Mouse (Mus musculus) liver, embryonic 11.5 days (tissue): ENCODE measurements around the gene Sipa1. TPM values are rescaled to one million over a fixed set of nuclear protein-coding genes. Genes with fewer than 3 reads are reported as not detected.
A peak's percentile ranks its signal among the peaks of the same experiment; 100 is the strongest.

Experiments used
- ATAC-seq: fragments of 200-750 bp; cut with Nextera tagmentation; replicated peaks from 2 replicates; pipeline ENCODE4 v1.8.0; 2017; ENCODE audit warnings: moderate number of reproducible peaks, mild to moderate bottlenecking, moderate TSS enrichment, moderate library complexity; ENCODE audit not compliant: low FRiP score
- DNase-seq: peaks from one replicate; pipeline ENCODE4 v3.0.0-alpha.2; 2017; ENCODE audit warnings: low spot score
- H3K27ac ChIP-seq: fragments of 300-500 bp; sonication (generic); 2 replicates; pipeline ENCODE4 v1.5.1; 2014; ENCODE audit warnings: mild to moderate bottlenecking, low read depth, low read length, control low read depth
- H3K27me3 ChIP-seq: fragments of 300-500 bp; sonication (generic); replicated peaks from 2 replicates; pipeline ENCODE4 v1.6.1; 2014; ENCODE audit warnings: low read length, mixed read lengths; ENCODE audit not compliant: control insufficient read depth, insufficient read depth
- H3K36me3 ChIP-seq: fragments of 300-500 bp; sonication (generic); 2 replicates; pipeline ENCODE4 v1.6.1; 2014; ENCODE audit warnings: mild to moderate bottlenecking, low read length, moderate library complexity, mixed read lengths; ENCODE audit not compliant: control insufficient read depth, insufficient read depth
- H3K4me1 ChIP-seq: fragments of 300-500 bp; sonication (generic); replicated peaks from 2 replicates; pipeline ENCODE4 v1.6.1; 2014; ENCODE audit warnings: low read length, mixed read lengths; ENCODE audit not compliant: control insufficient read depth, insufficient read depth
- H3K4me2 ChIP-seq: fragments of 300-500 bp; sonication (generic); 2 replicates; pipeline ENCODE4 v1.6.1; 2014; ENCODE audit warnings: mild to moderate bottlenecking, control low read depth, moderate library complexity
- H3K4me3 ChIP-seq: fragments of 300-500 bp; sonication (generic); 2 replicates; pipeline ENCODE4 v1.5.1; 2014; ENCODE audit warnings: low read depth, low read length, control low read depth
- H3K9ac ChIP-seq: fragments of 300-500 bp; sonication (generic); 2 replicates; pipeline ENCODE4 v1.6.1; 2014; ENCODE audit warnings: low read depth, low read length, control low read depth
- H3K9me3 ChIP-seq: fragments of 300-500 bp; sonication (generic); 2 replicates; pipeline ENCODE4 v1.6.1; 2016; ENCODE audit warnings: low read length, inconsistent platforms, mixed read lengths; ENCODE audit not compliant: control insufficient read depth
- WGBS: fragments of 180-500 bp; shearing (Covaris S2); extraction: QIAGEN DNeasy Blood & Tissue Kit; methylation state at CpG from one replicate; pipeline ENCODE4 v1.1.7; 2014; 5-methylcytosine and 5-hydroxymethylcytosine counted together
- polyA plus RNA-seq: library from polyadenylated mRNA; unstranded; fragments of >200 nt; fragmentation: Nextera tagmentation; extraction: Ambion mirVana; gene quantifications from 2 replicates; pipeline ENCODE4 v1.2.1, GENCODE M21; 2014

The Sipa1 gene
- polyA plus RNA-seq, 1 experiment from 2014 or later, result 32.3 TPM

DNA sequence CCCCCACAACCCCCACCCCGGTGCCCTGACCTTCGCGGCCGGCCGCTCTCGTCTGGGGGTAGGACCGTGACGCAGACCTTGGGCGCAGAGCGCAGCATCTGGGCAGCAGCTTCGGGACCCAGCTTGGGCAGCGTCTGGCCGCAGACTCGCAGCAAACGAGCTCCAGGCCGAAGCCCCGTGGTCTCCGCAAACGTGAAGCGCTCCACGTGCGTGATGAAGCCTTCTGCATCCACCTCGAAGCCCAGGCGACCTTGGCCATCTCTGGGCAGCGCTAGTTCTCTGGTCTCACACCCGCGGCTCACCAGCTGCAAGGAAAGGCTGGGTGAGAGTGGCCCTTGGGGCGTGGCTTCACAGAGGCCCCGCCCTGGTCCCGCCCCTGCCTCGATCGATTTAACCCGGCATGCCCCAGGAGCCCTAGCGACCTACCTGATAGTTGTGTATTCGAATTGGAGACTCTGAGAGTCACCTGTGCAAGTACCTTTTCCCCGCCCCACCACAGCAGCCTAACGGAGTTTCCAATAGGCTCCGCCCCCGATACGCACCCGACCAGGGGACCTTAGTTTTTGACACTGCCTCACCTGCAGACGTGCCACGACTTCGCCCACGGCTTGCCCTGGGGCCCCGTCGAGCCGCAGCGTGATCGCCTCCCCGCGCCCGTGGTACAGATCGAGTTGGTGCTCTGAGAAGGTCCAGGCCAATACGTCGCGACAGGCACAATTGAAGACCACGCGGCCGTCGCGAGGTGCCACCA is 9.4 kb downstream of the Sipa1 start:
- no peaks in the 10 kb centered on the region for H3K9me3 ChIP-seq
- peak; percentile 67 for DNase-seq
- peak; percentile 48; the same call in 1 of the 2 replicates for ATAC-seq
- peaks cover 34% of the 10 kb centered on the region for H3K36me3 ChIP-seq
- H3K27ac ChIP-seq, result peak overlapping the region; percentile 51
- H3K27me3 ChIP-seq, result 0 out of 2 replicates have a peak, but pooled peaks cover 3% of the 10 kb centered on the region
- H3K4me3 ChIP-seq, result peak overlapping the region; percentile 47
- H3K9ac ChIP-seq, result 0 out of 2 replicates have a peak overlapping the region, but pooled peaks have one; percentile 18
- peaks cover 18% of the 10 kb centered on the region for H3K4me1 ChIP-seq
- peak overlapping the region; percentile 74 for H3K4me2 ChIP-seq
- WGBS, result 55% methylated on average over 62 of the region's 62 CpGs

DNA sequence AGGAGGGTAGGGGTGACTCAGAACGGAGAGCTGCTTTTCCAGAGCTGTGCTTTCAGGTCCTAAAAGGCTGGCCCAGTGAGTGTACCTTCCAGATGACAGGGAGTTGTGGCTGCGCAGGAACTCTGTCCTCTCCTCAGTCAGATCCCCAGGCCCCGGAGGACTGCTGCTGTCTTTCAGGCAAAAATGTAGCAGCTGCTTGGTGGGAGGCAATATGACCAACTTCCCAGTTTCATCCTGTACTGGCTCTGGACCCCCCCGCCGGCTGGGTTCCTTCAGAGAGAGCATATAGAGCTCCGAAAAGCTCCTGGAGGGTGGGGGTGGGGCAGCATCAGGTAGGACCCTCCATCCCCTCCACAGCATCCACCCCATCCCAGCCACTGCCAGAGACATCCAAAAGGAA is 10.9 kb downstream of the Sipa1 start:
- peaks cover 30% of the 10 kb centered on the region for H3K36me3 ChIP-seq
- H3K9ac ChIP-seq, result no peak overlapping the region
- H3K4me2 ChIP-seq, result no peak overlapping the region

DNA sequence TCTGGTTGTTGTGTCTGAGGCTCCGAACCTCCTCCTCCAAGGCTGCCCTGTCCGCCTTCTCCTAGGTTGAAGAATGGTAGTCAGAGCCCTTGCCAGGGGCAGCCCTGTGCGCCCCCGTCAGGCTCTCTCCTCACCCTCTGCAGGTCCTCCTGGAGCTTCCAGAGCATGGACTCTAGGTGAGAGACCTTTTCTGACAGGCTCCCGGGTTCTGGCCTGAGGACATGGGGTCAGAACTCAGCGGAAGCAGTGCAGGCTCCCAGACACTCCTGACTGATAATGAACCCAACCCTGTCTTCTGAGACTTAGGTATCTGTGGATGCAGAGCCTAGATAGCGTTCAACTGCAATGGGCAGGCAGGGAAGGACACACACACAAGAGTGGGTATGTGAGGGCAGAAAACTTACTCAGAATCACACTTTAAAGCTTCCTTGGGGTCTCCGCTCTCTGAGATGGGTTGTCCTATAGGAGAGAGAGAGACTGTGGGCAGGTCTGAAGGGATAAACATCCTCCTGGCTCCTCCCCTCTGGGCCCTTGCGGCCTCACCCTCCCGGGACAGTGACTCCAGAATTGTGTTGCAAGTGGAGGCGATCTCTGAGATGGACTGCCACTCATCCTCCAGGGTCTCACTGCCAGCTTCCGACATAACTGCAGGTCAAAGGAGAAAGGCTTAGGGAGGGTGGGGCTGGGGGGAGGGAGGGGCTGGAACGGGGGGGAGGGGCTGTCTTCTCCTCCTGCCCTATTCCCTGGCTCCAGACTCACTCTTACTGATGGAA is 11.8 kb downstream of the Sipa1 start:
- Histone ChIP-seq H3K27me3 (0 out of 2 replicates have a peak, but pooled peaks cover 3% of the 10 kb centered on the region), H3K4me1 (peaks cover 31% of the 10 kb centered on the region), H3K4me2 (0 out of 2 replicates have a peak overlapping the region, but pooled peaks have one; percentile 13), H3K4me3 (no peak overlapping the region), H3K9ac (0 out of 2 replicates have a peak overlapping the region, but pooled peaks have one; percentile 7), H3K9me3 (no peaks in the 10 kb centered on the region), H3K27ac (no peak overlapping the region; the same call in 1 of the 2 replicates), H3K36me3 (peaks cover 39% of the 10 kb centered on the region)
- DNase-seq, result no peak
- peak; percentile 50; the same call in 1 of the 2 replicates for ATAC-seq
- WGBS, result 65% methylated on average over 13 of the region's 13 CpGs

More for the DNA sequence above, 10.9 kb downstream of the Sipa1 start:
- WGBS, result 86% methylated on average over 6 of the region's 6 CpGs
- no peak for DNase-seq
- no peak overlapping the region for H3K27ac ChIP-seq
- H3K4me1 ChIP-seq, result peaks cover 31% of the 10 kb centered on the region
- no peak overlapping the region for H3K4me3 ChIP-seq
- ATAC-seq, result no peak
- no peaks in the 10 kb centered on the region for H3K9me3 ChIP-seq
- H3K27me3 ChIP-seq, result 0 out of 2 replicates have a peak, but pooled peaks cover 3% of the 10 kb centered on the region

GRCm38 (mm10) chr19:5649298-5649741 is 14.2 kb downstream of the Sipa1 start:
- ATAC-seq (no peak; the same call in 1 of the 2 replicates), DNase-seq (no peak)
- Histone ChIP-seq H3K27ac (peak overlapping the region; percentile 75), H3K4me3 (peak overlapping the region; percentile 25), H3K4me1 (peaks cover 31% of the 10 kb centered on the region), H3K27me3 (no peaks in the 10 kb centered on the region), H3K4me2 (peak overlapping the region; percentile 79), H3K9ac (peak overlapping the region; percentile 39), H3K9me3 (no peaks in the 10 kb centered on the region), H3K36me3 (peaks cover 52% of the 10 kb centered on the region)
- WGBS, result 47% methylated on average over 6 of the region's 6 CpGs

DNA sequence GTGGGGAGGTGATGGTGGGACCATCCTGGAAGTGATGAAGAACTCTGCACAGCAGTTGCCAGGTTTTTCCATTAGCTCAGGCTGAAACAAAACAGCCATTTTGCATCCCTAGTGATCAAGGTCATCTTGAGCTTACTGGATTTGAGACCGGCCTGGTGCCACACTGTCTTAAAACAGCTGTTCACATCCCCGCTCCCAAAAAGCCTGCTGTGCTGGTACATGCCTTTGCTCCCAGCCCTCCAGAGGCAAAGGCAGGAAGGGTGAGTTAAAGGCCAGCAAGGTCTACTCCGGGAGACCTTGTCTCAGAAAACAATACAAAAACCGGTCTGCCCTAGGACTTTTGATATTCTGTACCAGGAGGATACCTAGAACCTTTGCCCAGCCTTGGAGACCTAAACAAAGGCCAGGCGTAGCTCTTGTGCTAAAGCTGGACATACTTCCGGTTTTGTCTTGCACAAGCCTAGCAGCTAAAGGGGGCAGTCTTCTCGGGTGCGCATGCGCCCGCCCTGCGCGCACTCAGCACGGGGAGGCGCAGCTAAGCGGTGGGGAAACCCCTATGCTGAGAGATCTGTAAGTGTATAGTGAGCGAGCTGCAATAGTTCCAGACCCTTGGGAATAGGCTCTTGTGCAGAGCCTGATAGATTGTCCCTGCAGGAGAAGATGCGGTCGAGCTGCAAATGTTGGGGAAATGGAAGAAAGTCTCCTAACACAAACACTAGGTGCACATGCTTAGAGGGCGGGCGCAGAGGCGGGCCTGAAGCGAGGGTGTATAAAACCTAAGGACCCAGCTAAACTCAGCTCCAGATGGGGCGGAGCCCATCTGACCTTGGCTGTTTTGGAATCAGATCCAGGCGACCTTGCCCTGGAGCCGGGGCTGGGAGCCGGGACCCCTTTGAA is 14.9 kb downstream of the Sipa1 start:
- Histone ChIP-seq H3K9me3 (no peaks in the 10 kb centered on the region), H3K27ac (peak overlapping the region; percentile 75), H3K36me3 (peaks cover 50% of the 10 kb centered on the region), H3K9ac (peak overlapping the region; percentile 39), H3K27me3 (no peaks in the 10 kb centered on the region), H3K4me3 (peak overlapping the region; percentile 25), H3K4me1 (peaks cover 27% of the 10 kb centered on the region), H3K4me2 (peak overlapping the region; percentile 79)
- WGBS, result 13% methylated on average over 26 of the region's 26 CpGs
- DNase-seq, result peak; percentile 82
- peak; percentile 80 for ATAC-seq

- Histone ChIP-seq H3K4me1 (peaks cover 27% of the 10 kb centered on the region), H3K27me3 (no peaks in the 10 kb centered on the region), H3K36me3 (peaks cover 54% of the 10 kb centered on the region), H3K4me2 (no peak overlapping the region; the same call in 1 of the 2 replicates), H3K9ac (peak overlapping the region; percentile 39; the same call in 1 of the 2 replicates), H3K4me3 (no peak overlapping the region), H3K9me3 (no peaks in the 10 kb centered on the region), H3K27ac (peak overlapping the region; percentile 75)
- no peak for ATAC-seq
- 91% methylated on average over 6 of the region's 6 CpGs for WGBS
- DNase-seq, result no peak
These were observed 15.7 kb downstream of the Sipa1 start for GRCm38 (mm10) chr19:5647791-5648190.

DNA sequence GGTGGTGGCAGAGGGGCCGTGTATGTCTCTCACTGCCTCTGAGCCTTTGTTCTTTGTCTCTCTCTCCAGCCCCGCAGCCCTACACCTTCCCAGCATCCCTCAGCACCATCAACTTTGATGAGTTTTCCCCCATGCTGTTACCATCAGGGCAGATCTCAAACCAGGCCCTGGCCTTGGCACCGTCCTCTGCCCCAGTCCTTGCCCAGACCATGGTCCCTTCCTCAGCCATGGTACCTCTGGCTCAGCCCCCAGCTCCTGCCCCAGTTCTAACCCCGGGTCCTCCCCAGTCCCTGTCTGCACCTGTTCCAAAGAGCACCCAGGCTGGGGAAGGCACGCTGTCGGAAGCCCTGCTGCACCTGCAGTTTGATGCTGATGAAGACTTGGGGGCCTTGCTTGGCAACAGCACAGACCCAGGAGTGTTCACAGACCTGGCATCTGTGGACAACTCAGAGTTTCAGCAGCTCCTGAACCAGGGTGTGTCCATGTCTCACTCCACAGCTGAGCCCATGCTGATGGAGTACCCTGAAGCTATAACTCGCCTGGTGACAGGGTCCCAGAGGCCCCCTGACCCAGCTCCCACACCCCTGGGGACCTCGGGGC is 16.7 kb downstream of the Sipa1 start:
- Histone ChIP-seq H3K4me3 (no peak overlapping the region), H3K27me3 (no peaks in the 10 kb centered on the region), H3K27ac (no peak overlapping the region), H3K9me3 (no peaks in the 10 kb centered on the region), H3K9ac (no peak overlapping the region), H3K4me2 (no peak overlapping the region), H3K4me1 (peaks cover 21% of the 10 kb centered on the region), H3K36me3 (peaks cover 58% of the 10 kb centered on the region)
- DNase-seq (no peak), ATAC-seq (no peak)
- WGBS, result 92% methylated on average over 8 of the region's 8 CpGs
